Mouse (Mus musculus): ENCODE results near the gene Ralgapa2.

DNA sequence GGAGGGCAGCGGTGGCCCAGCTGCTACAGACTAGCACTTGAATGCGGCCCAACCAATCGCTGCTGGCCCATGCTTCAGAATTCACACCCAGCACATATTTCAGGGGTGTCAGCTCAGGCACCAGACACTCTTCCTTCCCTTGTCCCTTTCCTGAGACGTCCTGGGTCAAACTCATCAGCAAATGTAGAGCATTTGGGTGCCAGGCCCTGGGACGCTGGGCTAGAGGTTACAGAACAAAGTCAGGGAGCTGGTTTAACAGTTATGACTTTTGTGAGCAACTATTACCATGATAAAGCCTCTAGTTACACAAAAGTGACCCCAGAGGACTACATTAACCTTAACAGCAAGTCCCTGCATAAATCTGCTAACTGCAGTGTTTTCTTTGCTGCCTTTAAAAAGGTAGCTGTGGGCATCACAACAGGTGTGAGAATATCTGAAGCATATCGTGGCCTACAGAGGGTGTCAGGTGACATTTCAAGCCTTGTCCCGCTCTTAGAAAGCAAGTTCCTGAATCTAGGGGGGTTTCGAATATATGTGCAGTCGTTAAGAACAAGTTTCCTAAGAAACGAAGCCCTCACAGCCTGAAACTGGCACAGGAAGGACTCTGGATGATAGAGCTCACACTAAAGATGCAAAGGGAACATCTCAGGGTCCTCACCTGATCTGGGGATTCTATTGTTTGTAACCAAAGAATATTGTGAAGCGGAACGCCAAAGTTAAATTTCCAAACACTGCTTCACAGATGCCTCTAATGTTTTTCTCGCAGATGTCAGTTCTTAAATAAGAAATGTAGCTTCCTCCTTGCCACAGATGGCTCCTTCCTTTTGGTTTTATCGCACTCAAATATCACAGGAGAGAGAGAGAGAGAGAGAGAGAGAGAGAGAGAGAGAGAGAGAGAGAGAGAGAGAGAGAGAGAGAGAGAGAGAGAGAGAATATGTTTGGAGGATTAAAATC is 295.8 kb downstream of the Ralgapa2 start:
- TF ChIP-seq CTCF (IDR thresholded peaks at IDR 0.05; ENCODE audit: borderline replicate concordance, insufficient read depth, low read depth, low read length) (no peak), POLR2A (IDR thresholded peaks at IDR 0.05; ENCODE audit: borderline replicate concordance, insufficient read depth, low read length) (no peak)

Data from cerebellum, adult 2 months (tissue).